Mouse (Mus musculus): ENCODE data around the gene Sstr2.

GRCm38 (mm10) chr11:113666648-113667047 is 47.5 kb downstream of the Sstr2 start:
- TF ChIP-seq CTCF (IDR thresholded peaks at IDR 0.05 in 2 of 3, conservative IDR thresholded peaks at IDR 0.05 in 1 of 3; ENCODE audit: control insufficient read depth in 1 of 3, insufficient read depth in 1 of 3, low read depth in 2 of 3, low read length in 3 of 3, poor library complexity in 1 of 3, severe bottlenecking in 1 of 3) (no peak), POLR2A (IDR thresholded peaks at IDR 0.05; ENCODE audit: control insufficient read depth in 1 of 2, insufficient read depth in 1 of 2, low read depth in 1 of 2, low read length in 2 of 2, poor library complexity in 1 of 2) (no peak), POLR2AphosphoS5 (IDR thresholded peaks at IDR 0.05; ENCODE audit: borderline replicate concordance, low read depth, low read length) (no peak), NRF1 (IDR thresholded peaks at IDR 0.05; ENCODE audit: insufficient read depth, low read depth, low read length, poor library complexity, severe bottlenecking) (no peak), GABPA (IDR thresholded peaks at IDR 0.05; ENCODE audit: low read depth, low read length) (no peak), CHD2 (IDR thresholded peaks at IDR 0.05; ENCODE audit: low read length) (no peak), UBTF (IDR thresholded peaks at IDR 0.05; ENCODE audit: borderline replicate concordance, insufficient read depth, low read depth, low read length) (no peak), MAZ (IDR thresholded peaks at IDR 0.05; ENCODE audit: low read depth, low read length) (no peak)

Measured in MEL (cell line).